Mouse (Mus musculus) MN1 (cell line): Measurements from ENCODE around the gene Ryk.

Source experiments
- DNase-seq: peaks from one replicate; pipeline ENCODE4 v3.0.0-alpha.2; 2016; ENCODE audit warnings: low spot score

Gene Ryk

GRCm38 (mm10) chr9:102858283-102858682, 23.6 kb downstream of the Ryk start:
- no peak for DNase-seq

GRCm38 (mm10) chr9:102859399-102859798, 24.7 kb downstream of the Ryk start:
- DNase-seq: no peak

- no peak for DNase-seq
Observed at GRCm38 (mm10) chr9:102859963-102860362, 25.2 kb downstream of the Ryk start.

GRCm38 (mm10) chr9:102860802-102861469, 26.2 kb downstream of the Ryk start:
- no peak for DNase-seq

- DNase-seq: no peak
Observed at GRCm38 (mm10) chr9:102861789-102862188, 27.1 kb downstream of the Ryk start.

- DNase-seq: no peak
Observed at GRCm38 (mm10) chr9:102862260-102862659, 27.5 kb downstream of the Ryk start.

GRCm38 (mm10) chr9:102863876-102864545, 29.3 kb downstream of the Ryk start:
- peak; percentile 82 for DNase-seq

- DNase-seq: no peak
Observed at GRCm38 (mm10) chr9:102864931-102865330, 30.2 kb downstream of the Ryk start.

- no peak for DNase-seq
Observed at GRCm38 (mm10) chr9:102865946-102866737, 31.4 kb downstream of the Ryk start.

GRCm38 (mm10) chr9:102866893-102867292, 32.2 kb downstream of the Ryk start:
- DNase-seq: peak; percentile 70

GRCm38 (mm10) chr9:102867516-102867915, 32.8 kb downstream of the Ryk start:
- no peak for DNase-seq

GRCm38 (mm10) chr9:102868451-102868850, 33.7 kb downstream of the Ryk start:
- no peak for DNase-seq

- DNase-seq: no peak
Observed at GRCm38 (mm10) chr9:102876054-102876690, 41.5 kb downstream of the Ryk start.

- no peak for DNase-seq
Observed at GRCm38 (mm10) chr9:102877916-102878315, 43.2 kb downstream of the Ryk start.

- peak; percentile 67 for DNase-seq
Observed at GRCm38 (mm10) chr9:102879545-102879944, 44.8 kb downstream of the Ryk start.

GRCm38 (mm10) chr9:102884703-102885102, 50.0 kb downstream of the Ryk start:
- DNase-seq: no peak

- no peak for DNase-seq
Observed at GRCm38 (mm10) chr9:102890166-102890565, 55.4 kb downstream of the Ryk start.

- DNase-seq: no peak
Observed at GRCm38 (mm10) chr9:102892480-102893355, 58.0 kb downstream of the Ryk start.

GRCm38 (mm10) chr9:102893356-102893870, 58.7 kb downstream of the Ryk start:
- no peak for DNase-seq

GRCm38 (mm10) chr9:102899916-102900315, 65.2 kb downstream of the Ryk start:
- no peak for DNase-seq

- DNase-seq: no peak
Observed at GRCm38 (mm10) chr9:102902308-102902707, 67.6 kb downstream of the Ryk start.
